Mouse (Mus musculus): ENCODE results near the gene H3f3b.

H3f3b gene

GRCm38 (mm10) chr11:116027756-116028155 is at the start of gene H3f3b:
H3f3b (minus strand) TSS chr11:116027962.
- no peak for TF ChIP-seq GATA4 (IDR thresholded peaks at IDR 0.05; ENCODE audit: insufficient replicate concordance, low read length)

GRCm38 (mm10) chr11:116076836-116077235 is 49.1 kb upstream of the H3f3b start:
- TF ChIP-seq GATA4 (IDR thresholded peaks at IDR 0.05; ENCODE audit: insufficient replicate concordance, low read length): peak; percentile 74; the same call in 1 of the 2 replicates

- TF ChIP-seq GATA4 (IDR thresholded peaks at IDR 0.05; ENCODE audit: insufficient replicate concordance, low read length): no peak
These were observed 48.4 kb upstream of the H3f3b start for GRCm38 (mm10) chr11:116076266-116076540.

GRCm38 (mm10) chr11:116075539-116076265 is 47.9 kb upstream of the H3f3b start:
- no peak for TF ChIP-seq GATA4 (IDR thresholded peaks at IDR 0.05; ENCODE audit: insufficient replicate concordance, low read length)

- no peak for TF ChIP-seq GATA4 (IDR thresholded peaks at IDR 0.05; ENCODE audit: insufficient replicate concordance, low read length)
These were observed 46.8 kb upstream of the H3f3b start for GRCm38 (mm10) chr11:116074436-116074991.

GRCm38 (mm10) chr11:116072608-116073007 is 44.8 kb upstream of the H3f3b start:
- TF ChIP-seq GATA4 (IDR thresholded peaks at IDR 0.05; ENCODE audit: insufficient replicate concordance, low read length): no peak

GRCm38 (mm10) chr11:116071510-116071909 is 43.7 kb upstream of the H3f3b start:
- no peak for TF ChIP-seq GATA4 (IDR thresholded peaks at IDR 0.05; ENCODE audit: insufficient replicate concordance, low read length)

GRCm38 (mm10) chr11:116065345-116065744 is 37.6 kb upstream of the H3f3b start:
- TF ChIP-seq GATA4 (IDR thresholded peaks at IDR 0.05; ENCODE audit: insufficient replicate concordance, low read length): no peak

GRCm38 (mm10) chr11:116064187-116064867 is 36.6 kb upstream of the H3f3b start:
- no peak for TF ChIP-seq GATA4 (IDR thresholded peaks at IDR 0.05; ENCODE audit: insufficient replicate concordance, low read length)

GRCm38 (mm10) chr11:116063562-116063961 is 35.8 kb upstream of the H3f3b start:
- TF ChIP-seq GATA4 (IDR thresholded peaks at IDR 0.05; ENCODE audit: insufficient replicate concordance, low read length): no peak

- TF ChIP-seq GATA4 (IDR thresholded peaks at IDR 0.05; ENCODE audit: insufficient replicate concordance, low read length): no peak
These were observed 34.8 kb upstream of the H3f3b start for GRCm38 (mm10) chr11:116062521-116062920.

- no peak for TF ChIP-seq GATA4 (IDR thresholded peaks at IDR 0.05; ENCODE audit: insufficient replicate concordance, low read length)
These were observed 34.1 kb upstream of the H3f3b start for GRCm38 (mm10) chr11:116061641-116062415.

- TF ChIP-seq GATA4 (IDR thresholded peaks at IDR 0.05; ENCODE audit: insufficient replicate concordance, low read length): no peak
These were observed 32.8 kb upstream of the H3f3b start for GRCm38 (mm10) chr11:116060596-116060995.

GRCm38 (mm10) chr11:116059691-116060025 is 31.9 kb upstream of the H3f3b start:
- TF ChIP-seq GATA4 (IDR thresholded peaks at IDR 0.05; ENCODE audit: insufficient replicate concordance, low read length): no peak

- TF ChIP-seq GATA4 (IDR thresholded peaks at IDR 0.05; ENCODE audit: insufficient replicate concordance, low read length): no peak
These were observed 31.3 kb upstream of the H3f3b start for GRCm38 (mm10) chr11:116058868-116059690.
